Mouse (Mus musculus): Measurements from ENCODE around the gene Gm26920.

Gene Gm26920

DNA sequence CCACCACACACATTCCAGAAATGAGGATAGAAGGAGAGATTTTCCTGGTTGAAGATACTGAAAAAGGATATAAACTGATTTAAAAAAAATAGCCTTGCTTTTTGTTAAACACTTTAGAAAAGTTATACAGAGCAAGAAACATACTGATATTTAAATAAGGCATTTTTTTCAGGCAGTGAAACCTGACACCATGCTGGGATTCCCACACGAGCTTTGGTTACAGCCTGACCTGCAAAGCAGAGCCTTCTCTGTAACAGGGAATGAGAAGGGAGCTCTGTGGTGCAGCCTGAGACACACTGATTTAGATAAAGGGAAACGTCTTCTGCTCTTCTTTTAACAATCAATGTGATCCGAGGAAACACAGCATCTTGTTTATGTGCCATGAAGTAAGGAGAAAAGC, 36.6 kb downstream of the Gm26920 start:
- DNase-seq (ENCODE audit: low spot score) = no peak

DNA sequence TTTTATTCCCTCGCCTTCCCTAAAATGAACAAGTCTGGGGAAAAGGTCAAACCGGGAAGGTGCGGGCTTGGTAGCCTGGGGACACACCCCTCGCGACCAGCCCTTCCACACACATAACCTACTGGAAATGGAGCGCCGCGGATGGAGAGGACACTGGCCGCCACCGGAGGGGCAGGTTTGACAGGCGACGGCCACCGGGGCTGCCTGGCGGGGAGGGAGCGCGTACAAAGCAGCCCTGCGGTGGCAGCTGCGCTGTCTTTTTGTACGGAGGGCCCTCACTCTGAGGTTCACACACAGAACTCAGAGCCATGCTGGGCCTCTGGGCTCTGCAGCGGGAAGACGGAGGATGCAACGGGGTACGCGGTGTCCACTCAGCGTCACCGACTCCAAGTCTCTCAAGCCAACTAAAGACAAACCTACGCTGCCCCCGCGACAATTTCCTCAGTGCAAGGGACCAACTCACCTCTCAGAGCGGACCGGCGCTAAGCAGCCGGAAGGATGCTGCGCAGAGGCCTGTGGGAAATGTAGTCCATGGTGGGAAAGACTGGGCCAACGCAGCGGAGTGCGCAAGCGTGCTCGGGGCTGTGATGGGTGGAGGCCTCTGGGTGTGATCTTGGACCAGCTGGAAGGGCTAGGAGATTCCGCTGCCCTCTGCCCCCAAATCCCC, 39.2 kb downstream of the Gm26920 start, which contains the start of gene Zfp14:
Gene Zfp14 (minus strand): TSS at position 499 of the 667 bp plus-strand sequence.
- DNase-seq (ENCODE audit: low spot score) = peak; percentile 89

GRCm38 (mm10) chr7:30048126-30048525, 42.1 kb downstream of the Gm26920 start:
- DNase-seq (ENCODE audit: low spot score) = no peak

DNA sequence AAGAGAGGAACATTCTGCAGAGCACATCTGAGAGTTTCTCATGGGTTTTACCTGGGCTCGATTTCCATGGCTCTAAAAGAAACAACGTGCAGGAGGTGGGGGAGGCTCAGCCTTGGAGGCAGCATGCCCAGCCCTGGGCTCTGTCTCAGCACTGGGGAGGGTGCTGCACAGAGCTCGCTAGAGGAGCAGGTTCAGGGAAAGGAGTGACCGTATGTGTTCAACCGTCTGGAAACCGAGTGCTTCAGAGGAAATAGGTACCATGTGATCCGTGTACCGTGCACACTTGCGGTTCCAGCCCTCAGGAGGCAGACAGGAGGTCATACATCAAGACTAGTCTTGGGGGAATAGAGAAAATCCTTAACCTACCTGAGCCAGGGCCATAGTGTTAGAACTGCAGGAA, 45.9 kb downstream of the Gm26920 start:
- no peak for DNase-seq (ENCODE audit: low spot score)

DNA sequence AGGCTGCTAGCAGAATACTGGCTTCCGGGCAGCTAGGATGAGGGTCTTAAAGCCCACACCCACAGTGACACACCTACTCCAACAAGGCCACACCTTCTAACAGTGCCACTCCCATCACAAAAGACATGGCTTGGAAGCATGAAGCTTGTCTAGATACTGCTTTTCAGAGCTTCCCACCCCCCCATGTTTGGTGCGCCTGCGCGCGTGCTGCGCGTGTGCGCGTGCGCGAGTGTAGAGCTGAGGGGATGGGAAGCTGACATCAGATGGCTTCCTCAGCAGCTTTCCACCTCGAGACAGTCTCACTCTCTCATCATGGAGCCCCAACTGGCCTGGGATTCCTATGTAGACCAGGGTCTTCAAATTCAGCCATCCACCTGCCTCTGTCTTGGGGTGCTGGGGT, 55.9 kb downstream of the Gm26920 start:
- DNase-seq (ENCODE audit: low spot score) = no peak

DNA sequence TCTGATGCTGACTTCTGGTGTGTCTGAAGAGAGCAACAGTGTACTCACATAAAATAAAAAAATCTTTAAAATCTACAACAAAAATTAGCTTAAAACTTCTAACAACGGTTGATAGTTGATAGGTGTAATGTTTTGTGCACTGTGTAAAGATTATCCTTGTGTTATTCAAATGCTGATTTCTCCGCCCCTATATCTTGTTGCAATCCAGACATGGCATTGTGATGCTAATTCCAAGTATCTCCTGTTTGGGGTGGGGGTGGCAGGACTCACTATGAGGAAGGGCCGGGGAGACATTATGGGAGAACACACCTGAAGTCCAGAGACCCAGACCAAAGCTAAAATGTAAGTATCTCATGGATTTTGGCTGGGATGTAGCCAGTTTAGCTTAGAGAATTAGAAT, 58.8 kb downstream of the Gm26920 start:
- no peak for DNase-seq (ENCODE audit: low spot score)

DNA sequence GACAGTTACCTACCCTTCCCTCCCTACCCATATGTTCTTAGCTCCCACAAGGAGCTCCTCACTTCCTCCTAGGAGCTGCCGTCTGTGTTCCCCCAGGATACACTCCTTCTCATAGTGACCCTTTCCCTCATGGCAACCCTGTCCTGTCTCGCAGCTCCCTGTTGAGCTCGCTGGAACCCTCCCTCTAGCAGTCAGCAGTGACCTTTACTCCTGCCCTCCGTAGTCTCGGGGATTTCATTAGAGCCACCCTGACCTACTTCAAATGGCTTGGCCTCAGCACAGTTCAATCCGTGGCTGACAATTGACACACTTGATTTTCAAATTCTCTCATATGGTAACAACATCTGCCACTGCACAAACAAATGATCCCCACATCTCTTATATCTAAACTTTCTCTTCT, 59.5 kb downstream of the Gm26920 start:
- DNase-seq (ENCODE audit: low spot score) = no peak

- no peak for DNase-seq (ENCODE audit: low spot score)
Observed at GRCm38 (mm10) chr7:30028572-30028971, 61.6 kb downstream of the Gm26920 start.

GRCm38 (mm10) chr7:30027331-30027730, 62.9 kb downstream of the Gm26920 start:
- no peak for DNase-seq (ENCODE audit: low spot score)

DNA sequence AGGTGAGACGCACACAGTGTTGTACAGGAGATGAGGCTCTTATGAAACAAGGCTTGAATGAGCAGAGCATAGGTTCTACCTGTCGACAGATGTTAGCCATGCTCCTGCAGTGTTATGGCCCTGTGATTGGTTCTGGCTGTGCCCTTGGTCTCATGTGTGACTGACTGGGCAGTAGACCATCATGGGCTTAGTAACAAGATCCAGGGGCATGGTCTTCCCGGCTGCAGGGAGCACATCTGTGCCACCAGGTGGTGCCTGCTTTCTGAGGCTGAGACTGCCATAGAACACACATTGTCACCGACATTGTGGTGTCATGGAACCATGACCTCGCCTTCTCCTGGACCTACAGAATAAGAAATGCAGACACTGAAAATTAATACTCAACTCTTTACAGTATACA, 64.9 kb downstream of the Gm26920 start:
- no peak for DNase-seq (ENCODE audit: low spot score)

GRCm38 (mm10) chr7:30023800-30024199, 66.4 kb downstream of the Gm26920 start:
- DNase-seq (ENCODE audit: low spot score) = no peak

DNA sequence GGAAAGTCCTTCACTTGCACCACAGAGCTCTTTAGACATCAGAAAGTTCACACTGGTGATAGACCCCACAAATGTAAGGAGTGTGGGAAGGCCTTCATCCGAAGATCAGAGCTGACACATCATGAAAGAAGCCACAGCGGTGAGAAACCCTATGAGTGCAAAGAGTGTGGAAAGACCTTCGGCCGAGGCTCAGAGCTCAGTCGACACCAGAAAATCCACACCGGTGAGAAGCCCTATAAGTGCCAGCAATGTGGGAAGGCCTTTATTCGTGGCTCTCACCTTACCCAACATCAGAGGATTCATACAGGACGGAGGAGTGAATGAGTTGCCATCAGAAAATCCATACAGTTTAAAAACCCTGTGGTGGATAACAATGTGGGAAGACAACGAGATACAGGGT, 66.9 kb downstream of the Gm26920 start:
- DNase-seq (ENCODE audit: low spot score) = no peak

DNA sequence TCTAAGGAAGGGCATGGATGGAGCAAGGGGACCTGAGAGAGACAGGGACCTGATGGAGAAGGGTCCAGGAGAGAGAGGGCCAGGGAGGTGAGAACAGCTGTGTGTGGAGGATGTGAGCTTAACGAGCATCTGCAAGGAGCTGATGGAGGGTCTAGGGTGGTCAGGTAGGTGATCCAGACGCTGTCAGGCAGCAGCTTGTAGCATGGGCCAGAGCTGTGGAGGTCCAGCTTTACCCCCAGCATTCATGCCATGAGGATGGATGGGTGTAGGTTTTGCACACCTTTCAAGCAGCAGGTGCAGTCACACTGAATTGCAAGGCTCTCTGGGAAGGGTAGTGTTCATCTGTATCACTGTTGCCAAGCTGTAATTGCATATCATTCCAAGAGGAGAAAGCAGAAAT, 70.7 kb downstream of the Gm26920 start:
- no peak for DNase-seq (ENCODE audit: low spot score)

GRCm38 (mm10) chr7:30017226-30017625, 73.0 kb downstream of the Gm26920 start:
- no peak for DNase-seq (ENCODE audit: low spot score)

DNA sequence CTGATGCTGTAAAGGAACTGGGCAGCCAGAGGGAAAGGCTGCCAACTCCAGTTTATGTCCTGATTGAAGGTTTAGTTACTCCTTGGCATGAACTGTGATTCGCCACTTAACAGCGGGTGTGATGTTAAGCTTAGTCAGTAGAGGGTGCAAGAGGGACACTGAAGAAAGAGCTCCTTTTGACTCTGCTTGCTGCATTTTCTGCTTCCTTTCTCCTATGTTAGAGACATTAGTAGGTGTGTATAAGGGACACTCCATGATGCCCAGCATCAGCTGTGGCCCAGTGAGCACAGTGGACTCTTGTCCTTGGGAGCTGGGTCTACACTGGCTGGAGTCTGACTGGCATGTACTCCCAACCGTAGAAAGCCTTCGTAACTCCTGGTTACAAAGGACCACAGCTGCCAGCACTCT, 77.2 kb downstream of the Gm26920 start:
- DNase-seq (ENCODE audit: low spot score) = peak; percentile 58

DNA sequence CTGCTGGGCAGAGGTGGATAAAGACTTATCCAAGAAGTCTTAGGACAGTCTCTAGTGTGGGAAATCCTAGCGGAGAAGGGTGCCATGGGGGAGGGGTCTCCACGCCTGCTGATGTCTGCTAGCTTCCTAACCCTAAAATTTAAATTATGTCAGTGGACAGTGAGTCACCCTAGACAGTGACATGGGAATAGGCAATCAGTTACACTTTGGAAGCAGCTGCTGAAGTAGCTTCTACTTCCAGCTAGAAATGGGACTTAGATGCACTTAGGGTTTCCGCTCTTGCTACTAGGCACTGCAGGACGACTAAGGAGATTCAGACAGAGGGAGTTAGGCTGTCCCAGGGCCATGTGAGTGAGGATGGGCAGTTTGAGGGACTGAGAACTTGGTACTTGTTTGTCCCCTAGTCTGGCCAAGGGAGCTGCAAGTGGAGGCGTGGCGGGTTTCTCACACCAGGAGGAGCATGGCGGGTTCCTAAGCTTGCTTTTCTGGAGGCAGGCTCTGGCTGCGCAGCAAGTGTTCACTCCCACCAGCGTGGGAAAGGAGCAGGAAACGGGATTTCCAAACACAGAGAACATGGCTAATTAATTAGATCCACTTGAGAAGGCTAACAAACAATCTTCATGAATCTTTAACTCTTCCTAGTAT, 79.5 kb downstream of the Gm26920 start:
- DNase-seq (ENCODE audit: low spot score) = peak; percentile 14

DNA sequence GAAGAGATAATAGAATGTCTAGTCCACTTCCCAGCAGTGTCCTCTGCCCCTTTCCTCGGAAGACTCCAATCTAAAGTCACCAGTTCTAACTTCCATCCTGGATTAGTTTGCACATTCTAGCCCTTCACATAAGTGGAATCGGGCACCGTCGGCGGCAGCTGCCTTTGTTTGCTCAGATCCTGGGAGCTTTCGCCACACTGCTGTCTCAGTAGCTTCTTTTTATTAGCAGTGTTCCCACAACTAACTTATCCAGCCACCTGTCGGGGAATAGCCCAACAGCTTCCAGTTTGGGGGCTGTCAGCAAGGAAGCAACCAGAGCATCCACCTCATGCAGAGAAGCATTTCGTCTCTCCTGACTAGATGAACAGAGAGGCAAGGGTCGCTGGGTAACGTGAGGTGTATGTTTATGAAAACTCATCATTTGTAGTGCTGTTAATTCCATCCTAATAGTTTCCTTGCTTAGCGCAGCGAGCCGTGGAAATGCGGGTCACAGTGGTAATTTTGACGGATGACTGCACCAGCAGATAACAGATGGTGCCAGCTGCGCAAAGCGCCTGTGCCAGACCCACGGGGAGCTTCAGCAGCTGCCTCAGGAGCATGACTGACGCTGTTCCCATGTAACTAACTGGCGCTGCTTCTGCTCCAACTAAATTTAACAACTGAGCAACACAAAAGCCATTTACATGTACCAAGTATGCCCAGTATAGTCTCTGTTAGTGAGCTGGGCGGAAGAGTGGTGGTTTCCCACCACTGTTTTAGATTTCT, 80.7 kb downstream of the Gm26920 start:
- no peak for DNase-seq (ENCODE audit: low spot score)

GRCm38 (mm10) chr7:30008020-30008690, 82.1 kb downstream of the Gm26920 start:
- DNase-seq (ENCODE audit: low spot score) = no peak

- DNase-seq (ENCODE audit: low spot score) = no peak
Observed at GRCm38 (mm10) chr7:30007601-30008000, 82.6 kb downstream of the Gm26920 start.

All from urinary bladder, postnatal 14 days (tissue).